Mouse (Mus musculus) brain, embryonic 18.5 days (tissue): ENCODE measurements around the gene Vmn2r44.
"Not testable (repeated sequence)": the region's sequence is repeated elsewhere in the genome, so short reads cannot be mapped to it uniquely, and the experiment has no call there.

Source experiments
- DNase-seq: peaks from one replicate; pipeline ENCODE4 v3.0.0-alpha.2; 2012; ENCODE audit warnings: low read depth, low spot score

Vmn2r44 gene

DNA sequence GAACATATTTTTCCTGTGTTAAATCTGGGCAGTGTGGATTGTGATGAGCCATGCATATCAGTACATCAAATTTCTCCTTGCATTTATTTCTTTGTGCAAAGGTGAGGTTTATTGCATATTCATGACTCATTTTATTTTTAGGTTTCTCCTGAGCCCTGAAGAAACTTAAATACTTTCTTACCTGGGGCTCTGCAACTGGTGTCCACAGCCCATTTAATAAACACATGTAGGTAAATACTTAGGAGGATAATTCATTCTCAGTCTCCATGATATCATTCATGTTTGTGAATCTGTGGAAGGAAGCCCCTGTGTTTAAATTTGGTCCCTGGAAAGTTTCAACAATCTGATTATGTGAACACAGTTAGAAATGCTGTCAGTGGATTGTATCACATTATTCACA lies at the start of gene Vmn2r44:
TSS of gene Vmn2r44 (minus strand) at position 101 of the 400 bp plus-strand sequence.
- not testable (repeated sequence) for DNase-seq

DNA sequence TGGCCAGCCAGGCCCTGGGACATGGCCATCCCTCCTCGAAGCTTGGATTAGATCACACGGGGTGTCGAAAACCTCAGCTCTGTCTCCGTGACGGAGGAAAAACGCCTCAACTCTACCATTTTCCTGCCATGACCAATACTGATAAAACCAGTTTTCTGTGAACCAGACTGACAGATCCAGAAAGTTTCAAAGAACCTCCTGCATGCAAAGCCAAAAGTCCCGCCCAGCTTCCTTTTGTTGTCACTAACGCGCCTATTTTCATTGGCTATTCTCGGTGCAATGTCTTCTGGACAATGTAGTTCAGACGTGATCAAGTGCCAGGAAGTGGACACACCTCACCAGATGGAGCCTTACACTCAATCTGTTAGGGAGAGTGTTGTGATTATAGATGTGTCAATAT lies 25.3 kb downstream of the Vmn2r44 start:
- DNase-seq: not testable (repeated sequence)
